Mouse (Mus musculus): ENCODE results near the gene Scaper. TPM values are rescaled to one million over a fixed set of nuclear protein-coding genes. Genes with fewer than 3 reads are reported as not detected.

Gene Scaper
- polyA plus RNA-seq, 1 experiment from 2014 or later, result 8.1 TPM

DNA sequence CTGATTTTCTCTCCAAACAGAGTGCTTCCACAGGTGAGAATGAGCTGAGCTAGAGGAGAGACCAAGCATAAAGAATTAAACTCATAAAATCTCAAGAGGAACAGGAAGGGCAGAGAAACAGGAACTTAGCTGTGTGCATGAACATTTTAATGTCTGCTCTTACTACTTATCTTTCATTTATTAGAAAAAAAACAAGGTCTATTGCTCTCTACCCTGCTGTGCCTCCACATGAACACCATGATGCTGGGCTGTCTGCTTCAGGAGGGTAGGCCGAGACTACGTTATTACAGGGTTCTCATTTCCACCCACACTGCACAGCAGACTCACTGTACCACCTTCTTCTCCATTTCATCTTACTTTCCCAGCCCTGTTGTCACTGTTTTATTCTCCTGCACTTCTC is 291.5 kb downstream of the Scaper start:
- no peak overlapping the region for H3K27ac ChIP-seq (ENCODE audit: low read length)
- no peaks in the 10 kb centered on the region for H3K27me3 ChIP-seq (ENCODE audit: control insufficient read depth, insufficient read depth, low read length)
- H3K9me3 ChIP-seq (replicated peaks; ENCODE audit: control insufficient read depth, low read length), result no peaks in the 10 kb centered on the region
- no peak overlapping the region for H3K9ac ChIP-seq (ENCODE audit: low read length)
- no peaks in the 10 kb centered on the region for H3K4me1 ChIP-seq (ENCODE audit: control insufficient read depth, insufficient read depth, low read length)
- H3K36me3 ChIP-seq (ENCODE audit: control insufficient read depth, insufficient read depth), result no peaks in the 10 kb centered on the region
- no peak for ATAC-seq (replicated peaks; ENCODE audit: extremely low read depth, insufficient read depth, low FRiP score)
- no peak overlapping the region for H3K4me3 ChIP-seq (ENCODE audit: low read length)
- WGBS, result 90% methylated on average over 2 of the region's 2 CpGs
- H3K4me2 ChIP-seq (ENCODE audit: low read depth, low read length), result no peak overlapping the region

DNA sequence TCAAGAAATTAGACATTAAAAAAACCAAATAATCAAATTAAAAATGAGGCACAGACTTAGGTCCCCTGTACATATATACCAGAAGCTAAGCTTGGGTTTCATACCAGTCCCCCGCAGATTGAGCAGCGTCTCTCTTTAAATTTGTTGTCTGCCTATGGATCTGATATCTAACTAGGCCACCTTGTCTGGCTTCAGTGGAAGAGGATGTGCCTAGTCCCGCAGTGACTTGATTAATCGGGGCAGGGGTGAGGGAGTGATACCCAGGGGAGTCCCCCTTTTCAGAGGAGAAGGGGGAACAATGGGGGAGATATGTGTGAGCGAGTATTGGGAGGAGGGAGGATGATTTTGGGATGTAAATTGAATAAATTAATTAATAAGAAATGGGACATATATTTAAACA is 310.9 kb downstream of the Scaper start:
- no peaks in the 10 kb centered on the region for H3K36me3 ChIP-seq (ENCODE audit: control insufficient read depth, insufficient read depth)
- no peaks in the 10 kb centered on the region for H3K4me1 ChIP-seq (ENCODE audit: control insufficient read depth, insufficient read depth, low read length)
- no peaks in the 10 kb centered on the region for H3K27me3 ChIP-seq (ENCODE audit: control insufficient read depth, insufficient read depth, low read length)
- H3K9me3 ChIP-seq (replicated peaks; ENCODE audit: control insufficient read depth, low read length), result no peaks in the 10 kb centered on the region
- 74% methylated on average over 5 of the region's 5 CpGs for WGBS
- no peak overlapping the region for H3K4me3 ChIP-seq (ENCODE audit: low read length)
- no peak overlapping the region for H3K9ac ChIP-seq (ENCODE audit: low read length)
- no peak overlapping the region for H3K4me2 ChIP-seq (ENCODE audit: low read depth, low read length)
- no peak overlapping the region for H3K27ac ChIP-seq (ENCODE audit: low read length)
- no peak for ATAC-seq (replicated peaks; ENCODE audit: extremely low read depth, insufficient read depth, low FRiP score)

DNA sequence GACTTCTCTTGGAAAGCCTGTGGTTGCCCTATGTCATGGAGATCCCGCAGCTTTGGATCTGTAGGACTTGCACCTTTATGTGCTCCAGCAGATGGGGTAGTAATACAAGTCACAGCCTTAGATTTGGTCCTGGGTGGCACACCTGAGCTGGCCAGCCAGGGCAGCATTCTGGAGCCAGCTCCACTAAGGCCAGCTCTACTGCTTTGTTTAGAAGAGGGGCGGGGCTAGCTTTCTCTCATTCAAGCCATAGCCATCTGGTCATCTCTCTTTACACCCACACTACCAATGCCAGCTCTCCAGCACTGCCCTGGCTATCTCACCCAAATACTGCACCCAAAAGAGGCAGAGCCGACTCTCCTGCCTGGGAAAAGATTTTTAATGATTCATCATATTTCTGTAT is 323.2 kb downstream of the Scaper start:
- Histone ChIP-seq H3K9ac (ENCODE audit: low read length) (no peak overlapping the region), H3K4me2 (ENCODE audit: low read depth, low read length) (no peak overlapping the region), H3K27ac (ENCODE audit: low read length) (no peak overlapping the region), H3K4me1 (ENCODE audit: control insufficient read depth, insufficient read depth, low read length) (no peaks in the 10 kb centered on the region), H3K27me3 (ENCODE audit: control insufficient read depth, insufficient read depth, low read length) (no peaks in the 10 kb centered on the region), H3K4me3 (ENCODE audit: low read length) (no peak overlapping the region), H3K36me3 (ENCODE audit: control insufficient read depth, insufficient read depth) (no peaks in the 10 kb centered on the region), H3K9me3 (replicated peaks; ENCODE audit: control insufficient read depth, low read length) (no peaks in the 10 kb centered on the region)
- ATAC-seq (replicated peaks; ENCODE audit: extremely low read depth, insufficient read depth, low FRiP score), result no peak
- WGBS, result 80% methylated on average over 3 of the region's 3 CpGs

DNA sequence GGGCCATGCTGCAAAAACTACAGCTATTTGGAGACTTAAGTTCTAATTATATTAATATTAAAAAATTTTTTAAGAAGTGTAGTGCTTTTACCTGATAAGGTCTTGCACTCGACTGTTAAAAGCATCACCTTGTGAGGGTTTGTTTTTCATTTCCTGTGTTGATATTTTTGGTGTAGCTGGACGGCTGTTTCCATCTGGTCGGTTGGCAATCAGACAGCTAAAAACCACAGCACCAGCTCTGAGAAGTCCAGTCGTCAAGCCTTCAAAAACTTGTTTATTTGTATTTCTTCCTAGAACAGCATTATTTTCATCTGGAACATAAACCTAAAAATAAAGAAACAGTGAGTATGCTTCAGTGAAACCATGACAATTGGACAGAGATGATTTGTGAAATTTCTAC is 328.2 kb downstream of the Scaper start:
- Histone ChIP-seq H3K27ac (ENCODE audit: low read length) (no peak overlapping the region), H3K4me1 (ENCODE audit: control insufficient read depth, insufficient read depth, low read length) (no peaks in the 10 kb centered on the region), H3K4me3 (ENCODE audit: low read length) (no peak overlapping the region), H3K9me3 (replicated peaks; ENCODE audit: control insufficient read depth, low read length) (no peaks in the 10 kb centered on the region), H3K27me3 (ENCODE audit: control insufficient read depth, insufficient read depth, low read length) (no peaks in the 10 kb centered on the region), H3K9ac (ENCODE audit: low read length) (no peak overlapping the region), H3K4me2 (ENCODE audit: low read depth, low read length) (no peak overlapping the region), H3K36me3 (ENCODE audit: control insufficient read depth, insufficient read depth) (no peaks in the 10 kb centered on the region)
- no peak for ATAC-seq (replicated peaks; ENCODE audit: extremely low read depth, insufficient read depth, low FRiP score)
- WGBS, result 44% methylated on average over 4 of the region's 4 CpGs

DNA sequence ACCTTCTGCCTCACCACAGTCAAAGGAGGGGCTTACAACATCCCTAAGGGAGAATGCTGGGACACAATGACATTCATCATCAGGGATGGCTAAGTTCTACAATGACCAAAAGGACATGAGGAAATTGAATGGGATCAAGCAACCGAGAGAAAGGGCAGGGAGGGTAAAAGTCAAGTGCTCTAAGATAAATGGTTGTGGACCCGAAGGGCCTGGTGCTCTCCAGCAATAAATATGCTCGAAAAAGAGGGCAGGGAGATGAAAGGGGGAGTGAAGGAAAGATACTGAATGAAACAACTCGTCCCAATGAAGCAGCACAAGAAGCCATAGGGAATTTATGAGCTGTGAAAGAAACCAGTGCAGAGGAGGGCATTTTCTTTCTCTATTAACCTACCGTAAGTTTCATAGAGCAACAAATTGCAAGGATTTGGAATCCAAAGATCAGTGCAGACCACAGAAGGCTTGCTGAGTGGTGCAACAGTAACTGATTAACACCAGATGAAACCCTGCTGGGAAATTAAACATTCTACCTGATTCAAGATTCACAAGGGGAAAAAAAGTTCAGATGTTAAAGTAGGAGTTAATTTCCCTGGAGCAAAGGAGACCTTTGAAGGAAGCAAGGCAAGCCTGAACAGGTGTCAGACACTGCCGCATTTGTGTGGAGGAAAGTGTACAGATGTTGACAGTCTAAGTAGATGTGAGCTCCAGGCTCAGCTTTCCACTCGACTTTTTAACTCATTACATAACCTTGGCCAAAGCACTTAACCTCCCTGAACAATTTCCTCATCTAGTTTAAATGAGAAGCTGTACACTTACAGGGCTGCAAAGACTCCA is 329.0 kb downstream of the Scaper start:
- Histone ChIP-seq H3K9ac (ENCODE audit: low read length) (no peak overlapping the region), H3K27me3 (ENCODE audit: control insufficient read depth, insufficient read depth, low read length) (no peaks in the 10 kb centered on the region), H3K36me3 (ENCODE audit: control insufficient read depth, insufficient read depth) (no peaks in the 10 kb centered on the region), H3K4me2 (ENCODE audit: low read depth, low read length) (no peak overlapping the region), H3K4me1 (ENCODE audit: control insufficient read depth, insufficient read depth, low read length) (no peaks in the 10 kb centered on the region), H3K27ac (ENCODE audit: low read length) (no peak overlapping the region), H3K4me3 (ENCODE audit: low read length) (no peak overlapping the region), H3K9me3 (replicated peaks; ENCODE audit: control insufficient read depth, low read length) (no peaks in the 10 kb centered on the region)
- WGBS, result 34% methylated on average over 7 of the region's 7 CpGs
- ATAC-seq (replicated peaks; ENCODE audit: extremely low read depth, insufficient read depth, low FRiP score), result no peak

DNA sequence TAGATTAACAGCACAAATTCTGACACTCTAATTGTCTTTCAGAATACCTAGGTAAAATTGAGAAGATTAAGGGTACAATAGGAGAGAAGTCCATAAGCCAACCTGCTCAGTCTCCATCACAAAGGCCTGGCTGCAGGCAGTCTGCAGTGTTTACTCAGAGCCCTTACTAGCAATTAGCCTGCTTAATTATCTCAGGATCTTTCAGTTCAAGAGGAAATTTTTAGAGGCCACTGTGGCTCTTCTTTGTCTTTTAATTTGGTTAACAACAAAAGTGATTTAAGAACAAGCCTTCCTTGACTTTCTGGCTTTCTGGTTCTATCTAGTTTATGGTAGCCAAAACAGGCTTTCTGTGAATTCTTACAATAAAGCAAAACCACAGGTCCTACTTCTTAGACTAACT is 339.3 kb downstream of the Scaper start:
- no peaks in the 10 kb centered on the region for H3K36me3 ChIP-seq (ENCODE audit: control insufficient read depth, insufficient read depth)

DNA sequence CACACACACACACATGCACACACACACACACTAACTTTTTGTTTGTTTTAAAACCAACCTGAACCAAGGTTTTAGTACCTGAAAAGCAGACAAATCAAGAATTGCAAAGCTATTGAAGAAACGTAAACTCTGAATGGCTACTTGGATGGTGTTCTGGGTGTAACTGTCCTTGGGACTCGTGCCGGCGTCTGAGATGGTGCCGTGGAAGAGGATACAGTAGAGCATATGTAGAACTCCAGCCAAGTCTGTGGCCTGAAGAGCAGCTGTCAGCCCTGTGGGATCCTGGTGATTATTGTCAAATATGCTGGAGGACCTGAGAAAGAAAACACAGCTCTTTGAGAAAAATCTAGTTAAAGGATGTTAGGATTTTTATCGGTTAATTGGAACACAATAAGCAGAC is 351.8 kb downstream of the Scaper start:
- Histone ChIP-seq H3K27me3 (ENCODE audit: control insufficient read depth, insufficient read depth, low read length) (no peaks in the 10 kb centered on the region), H3K27ac (ENCODE audit: low read length) (no peak overlapping the region), H3K4me3 (ENCODE audit: low read length) (no peak overlapping the region), H3K36me3 (ENCODE audit: control insufficient read depth, insufficient read depth) (no peaks in the 10 kb centered on the region), H3K4me1 (ENCODE audit: control insufficient read depth, insufficient read depth, low read length) (no peaks in the 10 kb centered on the region), H3K9me3 (replicated peaks; ENCODE audit: control insufficient read depth, low read length) (no peaks in the 10 kb centered on the region), H3K4me2 (ENCODE audit: low read depth, low read length) (no peak overlapping the region), H3K9ac (ENCODE audit: low read length) (no peak overlapping the region)
- 94% methylated on average over 6 of the region's 6 CpGs for WGBS
- no peak for ATAC-seq (replicated peaks; ENCODE audit: extremely low read depth, insufficient read depth, low FRiP score)

More for the DNA sequence above, 339.3 kb downstream of the Scaper start:
- H3K4me1 ChIP-seq (ENCODE audit: control insufficient read depth, insufficient read depth, low read length), result no peaks in the 10 kb centered on the region
- no peak for ATAC-seq (replicated peaks; ENCODE audit: extremely low read depth, insufficient read depth, low FRiP score)
- no peaks in the 10 kb centered on the region for H3K27me3 ChIP-seq (ENCODE audit: control insufficient read depth, insufficient read depth, low read length)
- H3K27ac ChIP-seq (ENCODE audit: low read length), result no peak overlapping the region
- no peak overlapping the region for H3K4me2 ChIP-seq (ENCODE audit: low read depth, low read length)
- H3K9me3 ChIP-seq (replicated peaks; ENCODE audit: control insufficient read depth, low read length), result no peaks in the 10 kb centered on the region
- H3K9ac ChIP-seq (ENCODE audit: low read length), result no peak overlapping the region
- H3K4me3 ChIP-seq (ENCODE audit: low read length), result no peak overlapping the region

DNA sequence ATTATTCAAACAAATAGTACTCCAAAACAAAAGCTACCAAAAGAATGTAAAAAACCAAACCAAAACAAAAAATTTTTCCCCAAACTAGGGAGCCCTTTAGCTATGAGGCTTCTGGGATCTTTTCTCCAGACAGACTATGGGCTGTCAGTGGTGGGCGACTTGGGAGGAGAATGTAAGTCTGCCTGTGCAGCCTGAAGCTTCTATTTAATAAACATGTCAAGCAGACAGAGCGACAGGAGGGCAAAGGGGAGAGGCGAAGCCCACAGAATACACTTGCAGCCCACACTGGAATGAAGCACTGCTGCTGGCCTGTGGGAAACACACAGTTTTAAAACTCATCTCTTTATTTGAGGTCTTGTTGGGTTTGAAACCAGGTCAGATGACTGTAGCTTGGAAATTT is 356.5 kb downstream of the Scaper start:
- no peak for ATAC-seq (replicated peaks; ENCODE audit: extremely low read depth, insufficient read depth, low FRiP score)
- WGBS, result 66% methylated on average over 3 of the region's 3 CpGs

DNA sequence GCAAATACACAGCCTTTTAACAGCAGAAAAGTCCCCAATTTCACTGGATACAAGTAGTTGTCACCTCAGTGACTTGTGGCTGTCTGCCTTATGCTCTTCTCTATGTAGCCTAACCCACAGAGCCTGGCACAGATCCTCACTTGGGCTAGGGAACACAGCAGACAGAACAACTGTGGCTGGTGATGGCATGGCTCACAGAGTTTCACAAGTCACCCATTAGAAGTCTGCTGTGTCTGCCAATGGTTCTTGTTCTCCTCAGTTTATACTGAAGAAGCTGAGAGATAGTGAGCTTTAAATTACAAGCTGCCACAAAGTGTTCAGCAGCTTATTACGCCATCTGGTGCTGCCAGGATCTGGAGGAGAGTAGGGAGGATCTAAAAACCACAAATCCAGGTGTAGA is 361.3 kb downstream of the Scaper start:
- H3K4me1 ChIP-seq (ENCODE audit: control insufficient read depth, insufficient read depth, low read length), result no peaks in the 10 kb centered on the region
- no peak overlapping the region for H3K4me2 ChIP-seq (ENCODE audit: low read depth, low read length)
- H3K9me3 ChIP-seq (replicated peaks; ENCODE audit: control insufficient read depth, low read length), result no peaks in the 10 kb centered on the region
- no peak overlapping the region for H3K9ac ChIP-seq (ENCODE audit: low read length)
- WGBS, result 86% methylated on average over 1 of the region's 1 CpGs
- H3K27ac ChIP-seq (ENCODE audit: low read length), result no peak overlapping the region
- no peaks in the 10 kb centered on the region for H3K27me3 ChIP-seq (ENCODE audit: control insufficient read depth, insufficient read depth, low read length)
- ATAC-seq (replicated peaks; ENCODE audit: extremely low read depth, insufficient read depth, low FRiP score), result no peak
- H3K4me3 ChIP-seq (ENCODE audit: low read length), result no peak overlapping the region
- no peaks in the 10 kb centered on the region for H3K36me3 ChIP-seq (ENCODE audit: control insufficient read depth, insufficient read depth)

More for the DNA sequence above, 356.5 kb downstream of the Scaper start:
- no peaks in the 10 kb centered on the region for H3K9me3 ChIP-seq (replicated peaks; ENCODE audit: control insufficient read depth, low read length)
- no peaks in the 10 kb centered on the region for H3K27me3 ChIP-seq (ENCODE audit: control insufficient read depth, insufficient read depth, low read length)
- no peak overlapping the region for H3K4me3 ChIP-seq (ENCODE audit: low read length)
- no peak overlapping the region for H3K27ac ChIP-seq (ENCODE audit: low read length)
- no peak overlapping the region for H3K9ac ChIP-seq (ENCODE audit: low read length)
- no peaks in the 10 kb centered on the region for H3K36me3 ChIP-seq (ENCODE audit: control insufficient read depth, insufficient read depth)
- H3K4me2 ChIP-seq (ENCODE audit: low read depth, low read length), result no peak overlapping the region
- no peaks in the 10 kb centered on the region for H3K4me1 ChIP-seq (ENCODE audit: control insufficient read depth, insufficient read depth, low read length)

Data from heart, embryonic 16.5 days (tissue).